Mouse (Mus musculus) gastrocnemius, postnatal 14 days (tissue): ENCODE data around the gene Chrdl2. TPM values are rescaled to one million over a fixed set of nuclear protein-coding genes. Genes with fewer than 3 reads are reported as not detected.
A peak's percentile ranks its signal among the peaks of the same experiment; 100 is the strongest.
"Not testable (repeated sequence)": the region's sequence is repeated elsewhere in the genome, so short reads cannot be mapped to it uniquely, and the experiment has no call there.

Experiments
- DNase-seq: peaks from one replicate; pipeline ENCODE4 v3.0.0; 2021; ENCODE audit warnings: mixed read lengths
- intact Hi-C: fragments of 180-260 bp; cut with DNase I; formaldehyde crosslinking; loops from one replicate; pipeline ENCODE4 v1.15.1; 2025; ENCODE audit warnings: low total_unique reads
- total RNA-seq, 2 experiments: library from RNA; stranded (reverse); gene quantifications; 2 replicates each; pipeline ENCODE4 v1.2.3; 2021

Gene Chrdl2
- total RNA-seq, 2 experiments from 2014 or later = 1.5 to 3.0 TPM

- no peak for DNase-seq
- intact Hi-C loops = no loop called here
Observed at GRCm38 (mm10) chr7:100030996-100031749, 25.2 kb downstream of the Chrdl2 start.

GRCm38 (mm10) chr7:100033672-100034071 lies 27.7 kb downstream of the Chrdl2 start:
- no peak for DNase-seq
- intact Hi-C loops = no loop called here

- intact Hi-C loops = no loop called here
- DNase-seq = peak; percentile 27
Observed at GRCm38 (mm10) chr7:100034815-100035463, 29.0 kb downstream of the Chrdl2 start.

- intact Hi-C loops = no loop called here
- no peak for DNase-seq
Observed at GRCm38 (mm10) chr7:100036050-100036449, 30.1 kb downstream of the Chrdl2 start.

GRCm38 (mm10) chr7:100036495-100036894 lies 30.5 kb downstream of the Chrdl2 start:
- DNase-seq = no peak

GRCm38 (mm10) chr7:100042120-100042519 lies 36.1 kb downstream of the Chrdl2 start:
- intact Hi-C loops = no loop called here
- no peak for DNase-seq

More at GRCm38 (mm10) chr7:100036495-100036894, 30.5 kb downstream of the Chrdl2 start:
- intact Hi-C loops = no loop called here

GRCm38 (mm10) chr7:100043096-100043495 lies 37.1 kb downstream of the Chrdl2 start:
- intact Hi-C loops = no loop called here
- DNase-seq = no peak

- intact Hi-C loops = no loop called here
- DNase-seq = peak; percentile 66
Observed at GRCm38 (mm10) chr7:100043605-100044031, 37.6 kb downstream of the Chrdl2 start.

- intact Hi-C loops = no loop called here
Observed at GRCm38 (mm10) chr7:100046486-100046885, 40.5 kb downstream of the Chrdl2 start.

GRCm38 (mm10) chr7:100051904-100052303 lies 45.9 kb downstream of the Chrdl2 start:
- intact Hi-C loops = no loop called here
- no peak for DNase-seq

More at GRCm38 (mm10) chr7:100046486-100046885, 40.5 kb downstream of the Chrdl2 start:
- DNase-seq = no peak

- DNase-seq, intact Hi-C loops: not testable (repeated sequence)
Observed at GRCm38 (mm10) chr7:100052991-100053390, 47.0 kb downstream of the Chrdl2 start.

GRCm38 (mm10) chr7:100073959-100074358 lies 68.0 kb downstream of the Chrdl2 start:
- intact Hi-C loops = no loop called here
- peak; percentile 64 for DNase-seq

GRCm38 (mm10) chr7:100076296-100076695 lies 70.3 kb downstream of the Chrdl2 start:
- no peak for DNase-seq
- intact Hi-C loops = no loop called here

GRCm38 (mm10) chr7:100077071-100077470 lies 71.1 kb downstream of the Chrdl2 start:
- intact Hi-C loops = no loop called here
- DNase-seq = no peak

- no peak for DNase-seq
- intact Hi-C loops = no loop called here
Observed at GRCm38 (mm10) chr7:100080087-100080781, 74.3 kb downstream of the Chrdl2 start.

GRCm38 (mm10) chr7:100082836-100083235 lies 76.9 kb downstream of the Chrdl2 start:
- DNase-seq = no peak
- intact Hi-C loops = no loop called here

GRCm38 (mm10) chr7:100083812-100084211 lies 77.8 kb downstream of the Chrdl2 start:
- intact Hi-C loops = no loop called here
- no peak for DNase-seq
